Mouse (Mus musculus) frontal cortex, postnatal 36 days (tissue): ENCODE data around the gene Rock2.

Experiments
- DNase-seq, 2 experiments: peaks; one replicate each; pipeline ENCODE4 v3.0.0; 2022; ENCODE audit warnings: low spot score in 2 of 2

Rock2 gene

DNA sequence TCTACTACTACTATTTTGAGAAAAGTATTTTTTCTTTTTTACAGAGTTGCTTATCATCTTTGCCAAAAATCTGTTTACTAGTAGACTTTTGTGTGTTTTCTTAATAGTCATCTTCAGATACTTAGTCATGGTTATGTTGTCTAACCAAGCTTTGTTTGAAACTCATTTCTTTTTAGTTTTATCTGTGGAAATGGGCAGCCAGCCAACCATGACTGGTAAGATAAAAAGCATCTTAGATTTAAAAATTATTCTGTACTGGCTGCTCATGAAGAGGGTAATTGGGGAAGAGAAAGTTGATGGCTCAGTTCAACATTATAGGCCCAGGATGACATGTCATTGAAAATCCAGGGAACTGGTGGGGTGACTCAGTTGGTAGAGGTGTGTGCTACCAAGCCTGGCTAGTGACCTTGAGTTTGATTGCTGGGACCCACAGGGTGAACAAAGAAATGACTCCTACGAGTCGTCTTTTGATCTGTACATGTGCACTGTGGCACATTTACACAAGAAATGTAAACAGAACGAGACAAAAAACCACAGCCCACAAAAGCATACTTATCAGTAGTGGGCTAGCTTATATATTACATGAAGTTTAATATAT lies 6.0 kb downstream of the Rock2 start:
- DNase-seq, result no peak

DNA sequence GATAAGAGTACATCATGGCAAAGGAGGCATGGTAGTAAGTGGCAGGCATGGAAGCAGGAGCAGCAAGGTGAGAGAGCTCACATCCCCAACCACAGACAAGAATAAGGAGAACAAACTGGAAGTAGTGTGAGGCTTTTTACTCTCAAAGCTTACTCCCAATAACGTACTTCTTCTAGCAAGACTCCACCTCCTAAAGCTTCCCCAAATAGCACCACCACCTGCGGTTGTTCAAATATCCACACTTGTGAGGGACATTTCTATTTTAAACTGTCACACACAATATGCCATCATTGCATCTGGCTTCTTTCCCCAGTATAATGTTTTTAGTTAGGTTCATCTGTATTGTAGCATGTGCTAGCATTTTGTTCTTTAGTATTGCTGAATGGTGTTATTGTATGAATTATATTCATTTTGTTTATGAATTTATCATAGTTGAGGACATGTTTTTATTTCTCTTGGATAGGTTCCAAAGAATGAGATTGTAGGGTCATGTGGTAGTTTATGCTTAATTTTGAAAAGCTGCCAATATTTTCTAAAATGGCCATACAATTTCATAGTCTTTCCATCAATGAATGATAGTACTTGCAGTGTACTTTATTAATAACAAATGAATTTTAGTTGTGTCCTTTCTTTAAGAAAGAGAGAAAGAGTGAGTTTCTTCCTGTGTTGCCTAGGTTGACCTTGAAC lies 9.4 kb downstream of the Rock2 start:
- DNase-seq, result peak in 1 of 2 experiments; percentile 57

DNA sequence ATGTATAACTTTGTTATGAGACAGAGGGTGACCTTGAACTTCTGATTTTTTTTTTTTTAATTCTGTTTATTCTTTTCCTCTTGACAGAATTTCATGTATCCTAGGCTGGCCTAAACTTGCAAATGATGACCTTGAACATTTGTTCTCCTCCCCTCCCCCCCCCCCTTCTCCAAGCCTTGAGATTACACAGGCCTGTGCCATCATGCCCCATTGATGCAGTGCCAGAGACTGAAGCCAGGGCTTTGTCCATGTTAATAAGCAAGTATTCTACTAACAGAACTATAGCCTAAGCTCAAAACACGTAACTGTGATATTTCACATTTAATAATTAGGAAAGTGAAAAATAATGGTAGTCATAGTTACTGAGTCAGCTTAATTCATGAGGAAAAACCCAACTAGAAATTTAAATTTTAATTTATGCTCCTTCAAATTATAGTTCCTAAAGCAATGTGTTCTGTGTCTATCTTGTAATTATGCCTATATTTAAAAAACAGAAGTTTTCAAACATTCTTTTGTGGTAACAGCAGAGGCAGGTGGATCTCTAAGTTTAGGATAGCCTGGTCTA lies 12.7 kb downstream of the Rock2 start:
- DNase-seq, result no peak

DNA sequence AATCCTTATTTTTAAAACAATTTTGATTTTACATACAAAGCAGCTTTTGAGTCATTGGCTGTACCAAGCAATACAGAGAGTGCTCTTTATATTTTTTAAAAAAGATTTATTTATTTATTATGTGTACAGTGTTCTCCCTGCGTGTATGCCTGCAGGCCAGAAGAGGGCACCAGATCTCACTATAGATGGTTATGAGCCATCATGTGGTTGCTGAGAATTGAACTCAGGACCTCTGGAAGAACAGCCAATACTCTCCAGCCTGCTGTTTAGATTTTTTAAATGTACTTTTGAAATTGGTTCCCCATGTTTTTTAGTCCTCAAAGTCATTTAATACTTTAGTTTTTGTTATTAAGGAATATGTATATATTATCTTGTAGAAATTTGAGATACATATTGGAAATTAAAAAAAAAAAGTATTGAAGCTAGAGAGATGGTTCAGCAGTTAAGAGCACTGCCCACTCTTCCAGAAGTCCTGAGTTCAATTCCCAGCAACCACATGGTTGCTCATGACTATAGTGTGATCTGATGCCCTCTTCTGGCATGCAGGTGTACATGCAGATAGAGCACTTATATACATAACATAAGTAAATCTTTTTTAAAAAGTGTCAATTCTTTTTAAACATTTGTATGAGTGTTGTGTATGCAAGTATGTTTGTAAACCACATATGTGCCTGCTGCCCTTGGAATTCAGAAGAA lies 13.4 kb downstream of the Rock2 start:
- no peak for DNase-seq

DNA sequence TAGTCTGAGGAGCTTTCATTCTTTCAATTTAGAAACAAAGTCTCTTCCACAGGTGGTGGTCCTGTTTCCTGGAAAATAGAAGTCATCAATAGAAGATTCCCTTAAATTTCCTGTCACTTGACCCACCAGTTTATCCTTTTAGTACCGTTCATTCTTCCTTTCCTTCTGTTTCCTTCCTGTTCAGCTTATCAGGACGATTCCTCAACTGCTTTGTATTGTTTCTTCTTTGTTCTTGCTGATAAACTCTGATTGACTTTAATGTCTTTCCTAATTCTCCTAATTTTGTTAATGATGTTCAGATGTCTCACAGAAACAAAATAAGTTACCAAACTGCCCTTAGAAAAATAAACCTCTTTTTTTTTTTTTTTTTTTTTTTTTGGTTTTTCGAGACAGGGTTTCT lies 16.8 kb downstream of the Rock2 start:
- DNase-seq, result no peak

DNA sequence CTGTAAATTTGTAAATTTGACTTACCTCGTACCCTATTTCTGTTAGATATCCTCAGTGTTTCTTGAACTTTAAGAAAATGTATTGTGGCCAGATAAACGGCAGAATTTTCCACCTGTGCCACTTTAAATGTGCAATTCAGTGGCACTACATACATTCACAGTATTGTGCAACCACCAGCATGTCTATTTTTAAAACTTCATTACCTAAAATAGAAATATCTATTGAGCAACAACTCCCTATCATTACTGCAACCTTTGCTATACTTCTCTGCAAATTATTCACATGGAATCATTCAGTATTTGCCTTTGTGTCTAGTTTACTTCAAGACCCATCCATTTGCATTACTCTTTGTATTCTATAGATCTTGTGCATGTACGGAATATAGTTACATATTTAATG lies 17.9 kb downstream of the Rock2 start:
- no peak for DNase-seq

DNA sequence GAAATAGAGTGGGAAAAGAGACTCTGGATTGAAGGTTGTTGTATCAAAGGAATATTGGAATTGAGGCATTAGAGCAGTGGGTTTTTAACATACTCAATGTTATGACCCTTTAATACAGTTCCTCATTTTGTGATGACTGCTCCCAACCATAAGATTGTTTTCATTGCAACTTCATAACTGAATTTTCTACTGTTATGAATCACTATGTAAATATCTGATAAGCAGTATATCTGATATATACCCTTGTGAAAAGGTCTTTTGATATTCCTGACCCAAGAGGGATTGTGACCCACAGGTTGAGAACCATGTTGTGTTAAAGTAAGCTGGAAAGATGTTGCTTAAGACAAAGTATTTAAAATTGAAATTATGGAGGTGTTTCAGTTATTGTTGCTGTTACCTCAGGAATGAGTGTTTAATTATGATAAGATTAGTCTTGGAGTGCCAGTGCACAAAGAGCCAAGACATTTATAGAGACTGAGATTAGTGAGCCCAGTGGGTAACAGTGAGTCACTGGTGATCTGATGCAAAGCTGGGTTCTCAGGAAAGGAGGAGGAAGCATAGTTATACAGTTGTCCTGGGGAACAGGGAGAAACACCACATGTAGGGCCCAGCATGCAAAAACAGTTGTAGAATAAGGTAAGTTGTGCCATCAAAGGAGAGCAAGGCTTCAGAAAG lies 25.6 kb downstream of the Rock2 start:
- no peak for DNase-seq

DNA sequence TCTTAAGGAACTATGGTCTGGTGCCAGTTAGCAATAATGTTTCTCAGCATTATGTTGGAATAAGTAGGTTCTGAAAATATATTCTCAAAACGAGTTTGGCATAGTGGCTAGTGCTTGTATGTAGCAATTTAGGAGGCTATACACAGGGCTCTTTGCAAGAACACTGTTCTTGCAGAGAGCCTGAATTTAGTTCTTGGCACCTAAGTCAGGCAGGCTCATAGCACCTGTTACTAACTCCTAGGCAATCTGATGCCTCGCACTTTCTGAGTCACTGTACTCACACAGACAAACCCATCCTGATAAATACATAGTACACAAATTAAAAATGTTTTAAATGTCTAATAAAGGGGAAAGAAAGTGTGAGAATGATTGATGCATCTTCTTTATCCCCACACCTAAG lies 33.2 kb downstream of the Rock2 start:
- peak in 1 of 2 experiments; percentile 15 for DNase-seq

DNA sequence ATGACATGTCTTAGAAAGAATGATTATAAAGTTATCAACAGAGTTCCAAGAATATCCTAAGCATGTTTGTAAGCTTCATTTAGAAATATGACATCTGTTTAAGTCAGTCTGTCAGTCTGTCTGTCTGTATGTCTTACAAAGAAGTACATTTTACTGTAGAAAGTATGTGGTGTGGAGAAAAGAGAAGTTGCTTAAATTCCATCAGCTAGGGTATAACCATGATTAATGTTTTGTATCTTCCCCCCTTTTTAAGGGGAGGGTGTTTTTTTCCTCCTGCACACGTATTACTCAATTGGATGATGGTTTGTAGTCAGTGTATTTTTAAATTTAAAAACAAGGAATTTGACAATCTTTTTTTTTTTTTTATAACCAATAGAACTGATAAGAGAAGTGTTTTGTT lies 39.7 kb downstream of the Rock2 start:
- no peak for DNase-seq

DNA sequence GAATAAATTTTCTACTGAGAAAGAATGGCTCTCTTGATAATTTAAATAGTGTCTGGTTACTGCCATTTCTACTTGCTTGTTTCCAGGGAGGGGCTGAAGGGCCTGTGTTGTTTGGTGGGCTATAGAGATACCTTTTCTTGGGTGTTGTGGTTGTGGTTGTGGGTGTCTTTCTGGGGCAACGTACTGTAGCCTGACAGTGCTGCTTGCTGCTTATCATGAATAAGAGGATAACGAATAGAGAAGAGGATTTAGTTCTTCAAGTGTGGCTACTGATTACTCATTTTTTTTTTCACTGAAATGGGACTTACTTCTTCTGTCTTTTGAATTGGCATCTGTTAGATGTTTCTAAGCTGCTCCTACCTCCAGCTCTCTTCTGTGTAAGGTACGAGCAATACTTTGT lies 47.3 kb downstream of the Rock2 start:
- no peak for DNase-seq

DNA sequence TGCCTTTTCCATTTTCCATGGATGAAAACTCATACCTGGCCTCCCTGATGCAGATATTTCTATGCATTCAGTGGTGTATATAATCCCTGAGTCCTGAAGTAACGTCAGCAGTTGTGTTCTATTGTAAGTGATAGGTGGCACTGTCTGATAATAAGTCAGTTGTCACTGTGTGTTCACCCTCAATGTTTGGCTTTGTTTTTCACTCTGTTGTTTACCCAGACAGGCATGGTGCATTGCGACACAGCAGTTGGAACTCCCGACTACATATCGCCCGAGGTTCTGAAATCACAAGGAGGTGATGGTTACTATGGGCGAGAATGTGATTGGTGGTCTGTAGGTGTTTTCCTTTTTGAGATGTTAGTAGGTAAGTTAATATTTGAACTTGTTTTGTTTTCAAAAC lies 53.5 kb downstream of the Rock2 start:
- no peak for DNase-seq

DNA sequence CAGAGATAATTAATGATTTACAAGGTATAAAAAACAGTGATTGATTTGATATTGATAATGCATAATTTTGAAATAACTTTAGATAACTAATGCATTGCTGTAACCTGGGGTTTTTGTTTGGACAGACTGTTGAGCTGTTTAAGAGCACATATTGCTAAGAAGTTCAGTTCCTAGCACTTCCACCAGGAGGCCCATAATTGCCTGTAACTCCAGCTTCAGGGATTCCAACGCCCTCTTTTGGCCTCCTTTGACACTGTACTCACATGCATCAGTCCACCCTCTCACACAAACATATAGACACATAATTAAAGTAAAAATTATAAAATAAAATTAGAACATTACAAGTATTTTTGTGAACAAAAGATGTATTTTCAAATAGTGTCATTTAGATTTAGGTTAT lies 64.2 kb downstream of the Rock2 start:
- DNase-seq, result no peak

DNA sequence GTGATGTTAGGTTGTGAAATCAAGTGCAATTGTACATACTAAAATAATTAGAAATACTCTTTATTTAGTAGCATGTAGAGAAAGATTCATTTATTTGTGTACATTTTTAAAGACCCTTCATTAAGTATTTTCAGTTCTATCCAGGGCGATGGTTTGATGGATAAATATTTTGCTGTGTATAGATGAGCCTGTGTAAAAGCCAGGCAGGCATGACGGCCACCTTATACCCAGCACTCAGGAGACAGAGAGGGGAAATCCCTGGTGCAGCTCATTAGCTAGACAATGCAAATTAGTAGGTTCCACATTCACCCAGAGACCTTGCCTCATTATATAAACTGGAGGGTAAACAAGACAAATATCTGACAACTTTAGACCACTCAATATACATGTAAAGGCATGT lies 68.7 kb downstream of the Rock2 start:
- DNase-seq, result no peak

DNA sequence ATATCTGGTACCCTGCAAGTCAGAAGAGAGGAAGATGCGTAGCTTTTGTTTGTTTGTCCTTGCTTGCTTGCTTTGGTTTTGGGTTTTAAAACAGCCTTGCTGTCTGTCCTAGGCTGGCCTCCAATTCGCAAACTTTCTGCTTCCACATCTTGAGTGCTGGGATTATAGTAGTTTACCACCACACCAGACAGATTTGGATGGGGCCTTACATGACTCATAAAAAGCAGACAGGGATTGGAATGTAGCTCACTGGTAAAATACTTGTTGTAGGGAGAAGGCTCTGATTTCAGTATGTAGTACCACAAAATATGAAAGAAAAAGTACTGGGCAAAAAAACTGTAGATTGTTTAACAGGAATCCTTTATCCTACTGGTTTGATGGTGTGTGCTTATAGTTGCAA lies 72.1 kb downstream of the Rock2 start:
- no peak for DNase-seq

DNA sequence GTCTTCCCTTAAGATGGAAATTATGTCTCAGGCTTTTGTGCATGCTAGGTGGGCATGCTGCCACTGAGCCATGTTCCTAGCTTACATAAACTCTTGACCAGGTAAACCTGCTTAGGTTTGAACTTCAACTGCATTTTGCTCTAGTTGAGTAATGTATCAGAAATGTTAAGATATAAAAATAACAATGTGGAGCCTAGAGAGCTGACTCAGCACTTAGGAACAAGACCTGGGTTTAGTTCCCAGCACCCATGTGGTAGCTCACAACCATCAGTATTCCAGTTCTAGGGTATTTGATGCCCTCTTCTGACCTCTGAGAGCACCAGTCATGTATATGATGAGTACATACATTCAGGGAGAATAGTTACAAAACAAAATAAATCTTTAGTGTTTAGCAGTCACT lies 82.4 kb downstream of the Rock2 start:
- no peak for DNase-seq

DNA sequence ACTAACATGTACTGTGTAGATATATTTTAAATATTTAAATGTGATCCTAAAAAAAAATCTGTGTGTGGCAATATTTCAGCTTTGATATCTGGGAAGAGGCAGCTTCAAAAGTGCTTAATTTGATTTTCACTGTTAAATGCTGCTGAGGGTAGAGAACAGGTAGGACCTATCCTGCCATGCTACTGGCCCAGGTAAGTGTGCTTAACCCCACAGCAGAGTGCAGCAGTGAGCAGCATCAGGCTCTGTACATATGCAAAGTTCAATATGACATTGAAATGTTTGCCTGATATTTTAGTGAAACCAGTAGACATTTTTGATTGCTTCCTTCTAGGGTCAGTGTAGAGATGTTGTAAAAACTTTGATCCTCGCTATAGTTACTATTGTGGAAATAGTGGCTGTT lies 91.1 kb downstream of the Rock2 start:
- no peak for DNase-seq

DNA sequence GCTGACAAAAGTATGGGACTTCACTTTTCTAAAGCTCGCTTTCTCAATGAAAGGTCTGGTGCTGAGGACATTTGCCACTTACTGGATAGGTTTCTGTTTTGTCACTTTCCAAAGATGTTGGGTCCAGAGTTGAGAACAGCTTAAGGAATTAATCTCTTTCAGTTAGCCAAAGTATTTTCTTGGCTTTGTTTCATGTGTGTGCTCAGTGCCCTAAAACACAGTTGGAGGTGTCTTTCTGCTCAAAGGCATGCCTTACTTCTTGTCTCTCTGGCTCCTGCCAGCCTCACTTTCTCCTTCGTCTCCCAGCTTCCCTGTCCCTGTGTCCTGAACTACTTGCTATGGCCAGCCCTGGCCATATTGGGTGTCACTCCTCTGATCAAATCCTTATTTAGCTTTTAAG lies 96.7 kb downstream of the Rock2 start:
- DNase-seq, result no peak

DNA sequence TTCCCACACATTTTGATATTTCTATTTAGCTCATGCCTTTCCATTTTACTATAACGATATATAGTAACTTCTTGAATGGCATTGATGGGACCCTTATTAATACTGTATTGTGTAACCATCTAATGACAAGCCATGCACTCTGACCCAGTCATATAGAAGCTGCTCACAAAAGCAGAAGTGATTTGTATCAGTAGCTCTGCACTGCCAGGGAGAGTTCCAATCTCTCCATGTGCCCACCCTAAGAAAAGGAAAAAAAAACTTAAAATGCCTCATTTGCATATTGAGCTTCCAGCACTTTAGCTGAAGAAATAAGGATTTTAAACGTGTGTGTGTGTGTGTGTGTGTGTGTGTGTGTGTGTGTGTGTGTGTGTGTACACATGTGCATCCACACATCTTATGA lies 97.7 kb downstream of the Rock2 start:
- DNase-seq, result no peak

DNA sequence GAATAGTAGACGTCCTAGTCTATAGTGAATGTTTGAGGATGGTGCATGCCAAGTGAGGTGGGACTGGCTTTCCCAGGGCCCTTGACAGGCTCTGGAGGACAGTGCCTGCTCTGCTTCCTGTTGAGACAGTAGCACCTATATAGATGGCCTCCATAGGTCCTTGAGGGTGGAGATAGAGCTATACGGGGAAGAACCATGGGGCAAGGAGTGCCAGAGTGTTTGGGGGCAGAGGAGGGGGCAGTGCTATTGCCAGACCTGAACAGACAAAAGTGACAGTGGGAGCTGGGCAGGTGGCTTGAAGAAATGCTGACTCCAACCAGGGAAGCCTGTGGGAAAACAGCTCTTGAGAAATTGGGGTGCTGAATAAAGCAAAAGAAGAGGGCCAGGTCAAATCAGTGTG lies 99.6 kb downstream of the Rock2 start:
- no peak for DNase-seq

DNA sequence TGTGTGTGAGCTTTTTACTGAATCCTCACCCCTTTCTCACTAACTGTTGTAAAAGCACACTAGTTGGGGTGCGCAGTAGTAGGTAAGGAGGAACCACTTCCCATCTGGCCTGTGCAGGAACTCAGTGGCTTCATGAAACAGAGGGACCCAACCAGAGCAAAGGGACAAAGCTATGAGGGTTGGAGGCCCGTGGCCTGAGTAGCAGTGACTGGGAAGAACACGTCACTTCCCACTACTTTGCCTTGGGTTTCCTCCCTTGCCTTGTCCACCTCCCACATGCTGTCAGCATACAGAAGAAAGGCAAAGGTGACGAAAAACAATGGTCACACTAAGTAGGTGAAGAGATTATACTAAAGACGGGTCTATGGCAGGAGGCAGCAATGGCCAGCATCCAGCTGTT lies 101.6 kb downstream of the Rock2 start:
- no peak for DNase-seq

DNA sequence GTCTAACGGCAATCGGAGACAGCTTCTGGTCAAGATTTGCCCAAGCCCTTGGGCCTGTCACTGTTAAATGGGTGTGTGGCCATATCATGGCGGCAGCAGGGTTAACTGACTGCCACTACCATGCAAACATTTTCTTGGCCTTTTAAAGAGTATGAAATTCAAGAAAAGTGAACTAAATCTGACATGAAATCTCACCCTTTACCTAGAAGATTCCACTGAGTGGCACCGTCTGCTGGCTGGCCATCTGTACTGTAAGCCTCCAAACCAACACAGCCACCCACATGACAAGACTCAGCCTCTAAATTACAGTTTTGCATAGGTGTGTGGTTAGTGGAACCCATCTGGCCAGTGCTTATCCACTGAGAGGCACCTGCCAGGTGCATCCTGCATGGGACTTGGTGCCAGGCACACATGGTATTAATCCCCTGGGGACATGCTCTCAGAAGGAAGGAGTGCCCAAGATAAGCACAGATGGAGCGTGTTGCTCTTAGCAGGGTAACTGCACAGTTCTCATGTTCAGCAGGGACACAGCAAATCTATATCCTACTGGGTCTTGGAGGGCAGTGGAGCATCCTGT lies 102.3 kb downstream of the Rock2 start:
- peak in 1 of 2 experiments; percentile 41 for DNase-seq

DNA sequence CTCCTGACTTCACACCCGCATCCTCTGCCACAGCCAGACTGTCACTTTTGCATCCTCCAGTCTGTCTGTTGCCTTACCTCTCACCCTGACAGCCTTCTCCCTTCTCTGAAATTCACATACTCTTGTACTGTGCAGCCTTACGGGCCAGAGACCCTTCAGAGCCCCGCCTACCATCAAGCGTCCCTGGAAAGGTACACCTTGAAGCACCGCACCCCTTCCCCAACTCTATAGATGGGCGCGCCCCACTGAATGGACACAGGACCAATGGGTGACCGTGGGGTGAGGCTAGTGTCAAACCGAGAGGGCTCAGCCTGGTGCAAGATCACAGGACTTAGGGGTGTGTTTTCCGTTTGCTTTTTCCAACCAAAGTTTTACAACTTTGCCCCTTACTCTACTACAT lies 104.5 kb downstream of the Rock2 start:
- DNase-seq, result no peak
